Mouse (Mus musculus) intestine, embryonic 14.5 days (tissue): Measurements from ENCODE around the gene Olfr700. TPM values are rescaled to one million over a fixed set of nuclear protein-coding genes. Genes with fewer than 3 reads are reported as not detected.
"Not testable (repeated sequence)": the region's sequence is repeated elsewhere in the genome, so short reads cannot be mapped to it uniquely, and the experiment has no call there.

Source experiments
- ATAC-seq: fragments of 200-750 bp; cut with Nextera tagmentation; replicated peaks from 2 replicates; pipeline ENCODE4 v1.8.0; 2017; ENCODE audit warnings: low read depth, moderate number of reproducible peaks, moderate TSS enrichment, moderate library complexity; ENCODE audit not compliant: low FRiP score, low TSS enrichment
- DNase-seq: peaks from one replicate; pipeline ENCODE4 v3.0.0-alpha.2; 2018; ENCODE audit warnings: low spot score
- H3K27ac ChIP-seq: fragments of 300-500 bp; sonication (generic); 2 replicates; pipeline ENCODE4 v1.5.1; 2014; ENCODE audit warnings: low read depth, mild to moderate bottlenecking, control low read depth
- H3K27me3 ChIP-seq: fragments of 300-500 bp; sonication (generic); replicated peaks from 2 replicates; pipeline ENCODE4 v1.6.1; 2014; ENCODE audit warnings: low read length, control low read depth; ENCODE audit not compliant: control insufficient read depth, insufficient read depth
- H3K36me3 ChIP-seq: fragments of 300-500 bp; sonication (generic); 2 replicates; pipeline ENCODE4 v1.6.1; 2014; ENCODE audit warnings: low read length, control low read depth; ENCODE audit not compliant: control insufficient read depth, insufficient read depth
- H3K4me1 ChIP-seq: fragments of 300-500 bp; sonication (generic); replicated peaks from 2 replicates; pipeline ENCODE4 v1.6.1; 2014; ENCODE audit warnings: low read length, control low read depth, mixed read lengths; ENCODE audit not compliant: control insufficient read depth, insufficient read depth
- H3K4me2 ChIP-seq: fragments of 300-500 bp; sonication (generic); 2 replicates; pipeline ENCODE4 v1.6.1; 2014; ENCODE audit warnings: low read length
- H3K4me3 ChIP-seq: fragments of 300-500 bp; sonication (generic); 2 replicates; pipeline ENCODE4 v1.5.1; 2014; ENCODE audit warnings: low read depth, low read length, control low read depth, mixed read lengths
- H3K9ac ChIP-seq: fragments of 300-500 bp; sonication (generic); 2 replicates; pipeline ENCODE4 v1.6.1; 2014; ENCODE audit warnings: mild to moderate bottlenecking, low read length
- H3K9me3 ChIP-seq: fragments of 300-500 bp; sonication (generic); 2 replicates; pipeline ENCODE4 v1.6.1; 2016; ENCODE audit warnings: low read length, control low read depth; ENCODE audit not compliant: control insufficient read depth
- WGBS: fragments of 180-500 bp; shearing (Covaris S2); extraction: QIAGEN DNeasy Blood & Tissue Kit; methylation state at CpG from one replicate; pipeline ENCODE4 v1.1.7; 2014; 5-methylcytosine and 5-hydroxymethylcytosine counted together
- polyA plus RNA-seq: library from polyadenylated mRNA; unstranded; fragments of >200 nt; fragmentation: Nextera tagmentation; extraction: Ambion mirVana; gene quantifications from 2 replicates; pipeline ENCODE4 v1.2.1, GENCODE M21; 2014

Olfr700 gene
- polyA plus RNA-seq, result not detected in 2 replicates

GRCm38 (mm10) chr7:106808734-106809133, at the start of gene Olfr700:
TSS of gene Olfr700 (minus strand) at chr7:106808834.
- no peak for DNase-seq
- Histone ChIP-seq H3K9me3 (no peaks in the 10 kb centered on the region), H3K27ac (no peak within 1 kb of the TSS), H3K36me3 (no peaks in the 10 kb centered on the region), H3K4me2 (no peak within 1 kb of the TSS), H3K4me3 (no peak within 1 kb of the TSS), H3K4me1 (no peaks in the 10 kb centered on the region), H3K9ac (no peak within 1 kb of the TSS), H3K27me3 (no peaks in the 10 kb centered on the region)
- ATAC-seq, result no peak
- 86% methylated on average over 1 of the region's 1 CpGs for WGBS

- no peaks in the 10 kb centered on the region for H3K9me3 ChIP-seq
- no peak within 1 kb of the TSS for H3K4me3 ChIP-seq
- DNase-seq, result no peak
- ATAC-seq, result no peak
- no peaks in the 10 kb centered on the region for H3K27me3 ChIP-seq
- H3K4me2 ChIP-seq, result no peak within 1 kb of the TSS
- no peak within 1 kb of the TSS for H3K27ac ChIP-seq
- H3K9ac ChIP-seq, result no peak within 1 kb of the TSS
- no peaks in the 10 kb centered on the region for H3K4me1 ChIP-seq
- H3K36me3 ChIP-seq, result no peaks in the 10 kb centered on the region
- 60% methylated on average over 2 of the region's 2 CpGs for WGBS
These were observed 34.4 kb upstream of the Olfr700 start, which contains the start of gene Olfr703 for GRCm38 (mm10) chr7:106843060-106843459. TSS of gene Olfr703 (plus strand) at chr7:106843360.

- Histone ChIP-seq H3K9ac (no peak within 1 kb of the TSS), H3K4me3 (no peak within 1 kb of the TSS), H3K27me3 (no peaks in the 10 kb centered on the region), H3K27ac (no peak within 1 kb of the TSS), H3K36me3 (no peaks in the 10 kb centered on the region), H3K4me1 (no peaks in the 10 kb centered on the region), H3K9me3 (no peaks in the 10 kb centered on the region), H3K4me2 (no peak within 1 kb of the TSS)
- ATAC-seq (no peak), DNase-seq (no peak)
These were observed 25.2 kb upstream of the Olfr700 start, which contains the start of gene Olfr702 for GRCm38 (mm10) chr7:106833793-106834192. TSS of gene Olfr702 (minus strand) at chr7:106833893.

DNA sequence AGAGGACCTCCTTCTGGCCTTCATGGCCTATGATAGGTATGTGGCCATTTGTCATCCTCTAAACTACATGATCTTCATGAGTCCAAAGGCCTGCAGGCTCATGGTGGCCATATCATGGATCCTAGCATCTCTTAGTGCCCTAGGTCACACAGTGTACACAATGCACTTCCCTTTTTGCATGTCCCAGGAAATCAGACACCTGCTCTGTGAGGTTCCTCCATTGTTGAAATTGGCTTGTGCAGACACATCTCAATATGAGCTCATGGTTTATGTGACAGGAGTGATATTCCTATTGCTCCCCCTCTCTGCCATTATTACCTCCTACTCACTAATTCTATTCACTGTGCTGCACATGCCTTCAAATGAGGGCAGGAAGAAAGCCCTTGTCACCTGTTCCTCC, 9.8 kb upstream of the Olfr700 start:
- Histone ChIP-seq H3K27me3 (no peaks in the 10 kb centered on the region), H3K27ac (no peak overlapping the region), H3K4me2 (no peak overlapping the region), H3K36me3 (no peaks in the 10 kb centered on the region), H3K9ac (no peak overlapping the region), H3K4me1 (no peaks in the 10 kb centered on the region), H3K9me3 (no peaks in the 10 kb centered on the region), H3K4me3 (no peak overlapping the region)
- DNase-seq (no peak), ATAC-seq (no peak)

- WGBS, result 35% methylated on average over 2 of the region's 2 CpGs
- ATAC-seq, result no peak
- H3K36me3 ChIP-seq, result no peaks in the 10 kb centered on the region
- DNase-seq, result no peak
- no peaks in the 10 kb centered on the region for H3K4me1 ChIP-seq
- no peaks in the 10 kb centered on the region for H3K27me3 ChIP-seq
- no peak overlapping the region for H3K4me2 ChIP-seq
- no peak overlapping the region for H3K9ac ChIP-seq
- no peak overlapping the region for H3K27ac ChIP-seq
- no peaks in the 10 kb centered on the region for H3K9me3 ChIP-seq
- no peak overlapping the region for H3K4me3 ChIP-seq
These were observed 7.1 kb upstream of the Olfr700 start for GRCm38 (mm10) chr7:106815775-106816174.

GRCm38 (mm10) chr7:106813829-106814228, 5.2 kb upstream of the Olfr700 start, which contains the start of gene Olfr701:
TSS of gene Olfr701 (plus strand) at chr7:106814129.
- Histone ChIP-seq H3K9ac (no peak within 1 kb of the TSS), H3K4me3 (no peak within 1 kb of the TSS), H3K36me3 (no peaks in the 10 kb centered on the region), H3K4me2 (no peak within 1 kb of the TSS), H3K27ac (no peak within 1 kb of the TSS), H3K9me3 (no peaks in the 10 kb centered on the region), H3K27me3 (no peaks in the 10 kb centered on the region), H3K4me1 (no peaks in the 10 kb centered on the region)
- 65% methylated on average over 2 of the region's 2 CpGs for WGBS
- ATAC-seq, result no peak
- no peak for DNase-seq

- Histone ChIP-seq H3K4me1 (no peaks in the 10 kb centered on the region), H3K27me3 (no peaks in the 10 kb centered on the region), H3K27ac (no peak within 1 kb of the TSS), H3K4me2 (no peak within 1 kb of the TSS), H3K9me3 (no peaks in the 10 kb centered on the region), H3K4me3 (no peak within 1 kb of the TSS), H3K36me3 (no peaks in the 10 kb centered on the region), H3K9ac (no peak within 1 kb of the TSS)
- WGBS, result 77% methylated on average over 1 of the region's 1 CpGs
- no peak for ATAC-seq
- no peak for DNase-seq
These were observed 15.5 kb downstream of the Olfr700 start, which contains the start of gene Olfr699 for GRCm38 (mm10) chr7:106793098-106793497. TSS of gene Olfr699 (minus strand) at chr7:106793198.

GRCm38 (mm10) chr7:106788330-106788729, 20.3 kb downstream of the Olfr700 start:
- ATAC-seq (no peak), DNase-seq (no peak)
- H3K27me3 ChIP-seq, result no peaks in the 10 kb centered on the region
- H3K9ac ChIP-seq, result no peak overlapping the region
- no peak overlapping the region for H3K4me3 ChIP-seq
- no peaks in the 10 kb centered on the region for H3K36me3 ChIP-seq
- H3K4me1 ChIP-seq, result no peaks in the 10 kb centered on the region
- H3K27ac ChIP-seq, result no peak overlapping the region
- no peak overlapping the region for H3K4me2 ChIP-seq
- H3K9me3 ChIP-seq, result no peaks in the 10 kb centered on the region

DNA sequence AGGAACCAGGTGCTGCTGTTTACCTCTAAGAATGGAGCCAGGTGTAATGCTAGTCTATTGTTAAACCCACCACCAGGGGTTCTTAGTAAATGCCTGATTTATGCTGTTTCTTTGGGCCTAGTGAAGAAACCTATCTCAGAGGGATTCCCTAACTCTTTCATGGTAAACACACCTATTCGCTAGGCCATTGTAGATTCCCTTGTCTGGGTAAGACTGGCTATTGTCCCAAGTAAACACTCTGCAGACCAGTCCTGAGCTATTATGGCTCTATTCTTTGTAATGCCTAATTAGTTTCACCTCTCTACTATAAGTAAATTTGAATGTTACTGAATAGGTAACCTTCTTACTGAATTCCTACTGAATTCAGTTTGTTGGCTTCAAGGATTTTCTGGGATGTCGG, 47.6 kb downstream of the Olfr700 start:
- ATAC-seq, H3K36me3 ChIP-seq, H3K4me2 ChIP-seq, H3K9ac ChIP-seq, H3K9me3 ChIP-seq, H3K4me3 ChIP-seq, H3K27ac ChIP-seq, H3K4me1 ChIP-seq, H3K27me3 ChIP-seq, DNase-seq: not testable (repeated sequence)
- 98% methylated on average over 2 of the region's 2 CpGs for WGBS
